Mouse (Mus musculus) liver, embryonic 14.5 days (tissue): ENCODE data around the gene Slk. TPM values are rescaled to one million over a fixed set of nuclear protein-coding genes. Genes with fewer than 3 reads are reported as not detected.

ENCODE experiments used
- ATAC-seq: fragments of 200-750 bp; cut with Nextera tagmentation; 2 replicates; pipeline ENCODE4 v1.8.0; 2017; ENCODE audit warnings: moderate number of reproducible peaks, mild to moderate bottlenecking, moderate library complexity; ENCODE audit not compliant: insufficient read depth
- DNase-seq, 3 experiments: peaks; one replicate each; pipeline ENCODE4 v3.0.0-alpha.2; 2012 to 2013; ENCODE audit warnings: low read depth in 3 of 3, low spot score in 3 of 3
- H3K27ac ChIP-seq: fragments of 300-500 bp; sonication (generic); 2 replicates; pipeline ENCODE4 v1.5.1; 2014; ENCODE audit warnings: moderate library complexity, mild to moderate bottlenecking, control low read depth, inconsistent platforms
- H3K27me3 ChIP-seq: fragments of 300-500 bp; sonication (generic); 2 replicates; pipeline ENCODE4 v1.6.1; 2014; ENCODE audit warnings: mild to moderate bottlenecking, low read length, moderate library complexity; ENCODE audit not compliant: control insufficient read depth, insufficient read depth
- H3K36me3 ChIP-seq: fragments of 300-500 bp; sonication (generic); replicated peaks from 2 replicates; pipeline ENCODE4 v1.6.1; 2014; ENCODE audit warnings: low read depth; ENCODE audit not compliant: control insufficient read depth, insufficient read depth
- H3K4me1 ChIP-seq, 2 experiments: fragments of 200-500 bp in 1 of 2; fragments of 300-500 bp in 1 of 2; sonication (generic) in 1 of 2; replicated peaks; 2 replicates each; pipeline ENCODE4 v1.6.1; 2012 to 2014; ENCODE audit warnings: antibody characterized with exemption in 1 of 2, inconsistent platforms in 1 of 2, low read length in 1 of 2; ENCODE audit not compliant: control insufficient read depth in 2 of 2, insufficient read depth in 2 of 2
- H3K4me2 ChIP-seq: fragments of 300-500 bp; sonication (generic); 2 replicates; pipeline ENCODE4 v1.6.1; 2014; ENCODE audit warnings: low read depth, mild to moderate bottlenecking, control low read depth, moderate library complexity
- H3K4me3 ChIP-seq, 2 experiments: fragments of 200-500 bp in 1 of 2; fragments of 300-500 bp in 1 of 2; sonication (generic) in 1 of 2; 2 replicates each; pipeline ENCODE4 v1.5.1; 2012 to 2014; ENCODE audit warnings: low read depth in 2 of 2, low read length in 2 of 2, mild to moderate bottlenecking in 2 of 2, control low read depth in 1 of 2, inconsistent platforms in 1 of 2, moderate library complexity in 1 of 2; ENCODE audit not compliant: insufficient read depth in 1 of 2
- H3K9ac ChIP-seq: fragments of 300-500 bp; sonication (generic); replicated peaks from 2 replicates; pipeline ENCODE4 v1.6.1; 2014; ENCODE audit warnings: mild to moderate bottlenecking, control low read depth, moderate library complexity
- H3K9me3 ChIP-seq: fragments of 300-500 bp; sonication (generic); 2 replicates; pipeline ENCODE4 v1.6.1; 2016; ENCODE audit warnings: low read length, mixed read lengths; ENCODE audit not compliant: control insufficient read depth
- CTCF ChIP-seq: IDR thresholded peaks from 2 replicates; pipeline ENCODE4 v1.5.1; 2016; ENCODE audit warnings: antibody characterized with exemption, low read depth, control low read depth
- EP300 ChIP-seq: IDR thresholded peaks from 2 replicates; pipeline ENCODE4 v1.6.1; 2016; ENCODE audit warnings: antibody characterized with exemption, low read depth
- WGBS: fragments of 180-500 bp; shearing (Covaris S2); extraction: QIAGEN DNeasy Blood & Tissue Kit; methylation state at CpG from one replicate; pipeline ENCODE4 v1.1.7; 2014; ENCODE audit not compliant: insufficient replicate concordance; 5-methylcytosine and 5-hydroxymethylcytosine counted together
- polyA plus RNA-seq, 2 experiments: library from polyadenylated mRNA; depleted of rRNA in 1 of 2; stranded (reverse) in 1 of 2; unstranded in 1 of 2; fragments of >200 nt; fragmentation: Nextera tagmentation in 1 of 2; extraction: Ambion mirVana in 1 of 2; gene quantifications; 2 replicates each; pipeline versions ENCODE4 v1.2.1 to v1.2.3; 2012 to 2014

Gene Slk
- polyA plus RNA-seq, 2 experiments: 8.6 to 16.5 TPM

DNA sequence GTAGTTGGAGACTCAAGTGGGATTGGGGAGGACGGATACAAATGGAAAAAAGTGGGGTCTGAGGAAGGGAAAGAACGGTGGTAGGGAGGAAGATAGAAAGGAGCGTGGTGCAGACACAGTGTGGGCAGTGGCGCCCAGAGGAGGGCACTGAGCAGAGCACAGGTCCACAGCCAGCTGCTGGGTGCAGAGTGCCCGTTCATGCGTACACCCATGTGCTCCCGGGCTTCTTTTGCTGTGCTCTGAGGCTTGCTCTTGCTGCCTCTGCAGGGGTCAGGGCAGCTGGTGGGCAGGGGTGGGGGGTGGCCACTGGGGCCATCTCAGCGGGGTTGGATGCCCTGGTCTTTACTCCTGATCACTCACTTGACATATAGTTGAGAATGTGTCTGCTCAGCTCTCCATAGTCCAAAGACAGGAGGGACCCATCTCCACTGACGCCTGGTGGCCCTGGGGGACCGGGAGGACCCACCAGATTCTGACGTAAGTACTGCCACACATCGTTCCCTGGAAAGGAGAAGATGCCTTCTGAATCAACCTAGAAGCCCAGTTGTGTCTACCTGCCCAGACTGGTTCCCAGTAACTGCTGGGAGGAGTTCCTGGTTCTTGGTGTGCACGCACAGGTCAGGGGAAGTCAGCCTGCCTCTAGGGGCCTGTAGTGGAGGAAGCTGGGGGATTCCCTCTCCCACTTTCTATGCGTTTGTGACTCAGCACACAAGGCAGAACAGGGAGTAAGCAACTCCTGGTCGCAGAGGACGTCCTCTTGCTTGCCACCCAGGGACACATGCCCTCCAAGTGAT is 71.1 kb downstream of the Slk start:
- 61% methylated on average over 16 of the region's 16 CpGs for WGBS
- Histone ChIP-seq H3K9me3 (no peaks in the 10 kb centered on the region), H3K9ac (no peak overlapping the region), H3K27me3 (no peaks in the 10 kb centered on the region), H3K36me3 (no peaks in the 10 kb centered on the region), H3K4me2 (no peak overlapping the region), H3K4me3 (no peak overlapping the region), H3K27ac (no peak overlapping the region), H3K4me1 (no peaks in the 10 kb centered on the region)
- TF ChIP-seq EP300 (no peak), CTCF (no peak)
- DNase-seq (no peak), ATAC-seq (no peak)

DNA sequence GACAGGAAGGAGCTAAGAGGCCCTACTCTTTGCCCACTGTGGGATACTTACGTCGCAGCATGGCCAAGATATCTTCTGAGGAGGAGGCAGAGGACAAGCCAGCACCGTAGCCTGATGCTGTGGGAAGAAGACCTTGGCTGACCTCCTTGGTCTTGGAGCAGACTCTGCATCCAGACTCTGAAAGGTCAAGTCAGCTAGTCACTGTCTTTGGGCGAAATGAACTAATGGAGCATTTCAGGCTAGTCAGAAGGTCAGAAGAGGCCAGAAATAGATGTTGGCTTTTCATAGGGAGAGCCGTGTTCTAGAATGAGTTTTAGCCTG is 71.6 kb downstream of the Slk start:
- no peak for ATAC-seq
- Histone ChIP-seq H3K9ac (no peak overlapping the region), H3K27ac (no peak overlapping the region), H3K9me3 (no peaks in the 10 kb centered on the region), H3K36me3 (no peaks in the 10 kb centered on the region), H3K27me3 (no peaks in the 10 kb centered on the region), H3K4me1 (no peaks in the 10 kb centered on the region), H3K4me3 (no peak overlapping the region), H3K4me2 (no peak overlapping the region)
- DNase-seq: no peak
- 68% methylated on average over 5 of the region's 5 CpGs for WGBS
- TF ChIP-seq EP300: no peak
- TF ChIP-seq CTCF: no peak

DNA sequence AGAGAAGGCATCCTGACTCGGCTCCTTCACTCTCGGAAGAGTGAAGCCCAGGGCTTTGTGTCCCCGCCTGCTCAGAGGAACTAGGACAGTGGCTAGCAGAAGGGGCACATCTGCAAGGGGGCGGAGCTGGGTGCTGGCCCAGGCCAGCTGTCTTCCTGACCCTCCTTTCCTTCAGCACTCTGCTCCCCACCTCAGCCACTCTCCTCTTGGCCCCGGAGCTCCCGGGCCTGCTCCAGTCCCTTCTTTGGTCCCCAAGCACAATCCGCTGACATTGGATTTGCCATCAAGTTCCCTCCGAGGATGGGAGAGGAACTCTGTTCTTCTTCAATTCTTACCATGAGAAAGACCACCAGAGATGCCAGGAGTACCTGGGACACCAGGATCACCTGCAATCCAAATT is 72.8 kb downstream of the Slk start:
- ATAC-seq (no peak), DNase-seq (no peak)
- H3K9me3 ChIP-seq: no peaks in the 10 kb centered on the region
- H3K4me2 ChIP-seq: no peak overlapping the region
- H3K4me1 ChIP-seq: no peaks in the 10 kb centered on the region
- H3K9ac ChIP-seq: no peak overlapping the region
- H3K27me3 ChIP-seq: no peaks in the 10 kb centered on the region
- no peak overlapping the region for H3K4me3 ChIP-seq
- TF ChIP-seq CTCF (no peak), EP300 (no peak)
- WGBS: 62% methylated on average over 8 of the region's 8 CpGs
- no peak overlapping the region for H3K27ac ChIP-seq
- H3K36me3 ChIP-seq: no peaks in the 10 kb centered on the region

DNA sequence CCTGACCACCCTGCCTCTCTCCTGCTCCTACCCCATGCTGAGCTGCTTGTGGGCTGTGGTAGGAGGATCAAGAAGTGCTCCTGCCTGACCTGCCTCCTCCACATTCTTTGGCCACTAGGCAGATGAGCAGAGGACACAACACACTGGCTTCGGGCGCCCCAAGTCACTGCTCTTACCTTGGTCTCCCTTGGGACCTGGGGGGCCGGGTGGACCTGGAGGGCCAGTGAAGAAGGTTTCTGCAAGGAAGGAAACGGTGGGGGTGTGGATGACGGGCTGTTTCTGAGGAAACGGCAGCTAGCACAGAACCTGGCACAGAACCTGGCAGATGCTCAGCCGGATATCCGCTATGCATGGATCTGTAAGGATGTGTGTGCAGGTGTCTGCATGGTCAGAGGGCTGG is 73.7 kb downstream of the Slk start:
- no peak overlapping the region for H3K27ac ChIP-seq

GRCm38 (mm10) chr19:47654896-47655295 is 75.4 kb downstream of the Slk start:
- Histone ChIP-seq H3K9me3 (no peaks in the 10 kb centered on the region), H3K4me3 (no peak overlapping the region), H3K36me3 (no peaks in the 10 kb centered on the region), H3K4me1 (no peaks in the 10 kb centered on the region), H3K27ac (no peak overlapping the region), H3K27me3 (no peaks in the 10 kb centered on the region), H3K4me2 (no peak overlapping the region), H3K9ac (no peak overlapping the region)
- no peak for TF ChIP-seq EP300
- no peak for TF ChIP-seq CTCF
- ATAC-seq (no peak), DNase-seq (no peak)
- 61% methylated on average over 11 of the region's 11 CpGs for WGBS

More for the DNA sequence above, 73.7 kb downstream of the Slk start:
- ATAC-seq: no peak
- Histone ChIP-seq H3K36me3 (no peaks in the 10 kb centered on the region), H3K4me3 (no peak overlapping the region), H3K27me3 (no peaks in the 10 kb centered on the region), H3K9ac (no peak overlapping the region), H3K4me1 (no peaks in the 10 kb centered on the region), H3K4me2 (no peak overlapping the region), H3K9me3 (no peaks in the 10 kb centered on the region)
- DNase-seq: no peak
- TF ChIP-seq EP300 (no peak), CTCF (no peak)
- 68% methylated on average over 8 of the region's 8 CpGs for WGBS
